Mouse (Mus musculus) cerebellum, adult 9-10 months (tissue): Measurements from ENCODE around the gene Gm49405.
"Not testable (repeated sequence)": the region's sequence is repeated elsewhere in the genome, so short reads cannot be mapped to it uniquely, and the experiment has no call there.

Experiments
- DNase-seq: peaks from one replicate; pipeline ENCODE4 v3.0.0; 2022

Gene Gm49405

GRCm38 (mm10) chr19:4000119-4000900 lies at the start of gene Gm49405, which contains the start of gene Nudt8:
Gm49405 (plus strand) TSS chr19:4000626.
Nudt8 (plus strand) TSS chr19:4000580.
- DNase-seq: peak; percentile 99

DNA sequence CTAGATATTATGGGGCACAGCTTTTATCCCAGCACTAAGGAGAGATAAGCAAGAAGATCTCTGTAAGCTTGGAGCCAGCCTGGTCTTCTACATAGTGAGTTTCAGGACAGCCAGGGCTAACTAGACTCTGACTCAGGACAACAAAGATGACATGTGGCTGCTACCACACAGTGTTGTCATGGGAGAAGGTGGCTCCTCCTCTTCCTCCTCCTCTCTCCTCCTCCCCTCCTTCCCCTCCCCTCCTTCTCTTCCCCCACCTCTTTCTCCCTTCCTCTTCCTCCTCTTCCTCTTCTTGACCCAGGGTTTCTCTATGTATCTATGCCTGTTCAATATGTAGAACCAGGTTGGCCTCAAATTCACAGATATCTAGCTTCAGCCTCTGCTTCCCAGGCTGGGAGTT lies 49.0 kb upstream of the Gm49405 start:
- no peak for DNase-seq

DNA sequence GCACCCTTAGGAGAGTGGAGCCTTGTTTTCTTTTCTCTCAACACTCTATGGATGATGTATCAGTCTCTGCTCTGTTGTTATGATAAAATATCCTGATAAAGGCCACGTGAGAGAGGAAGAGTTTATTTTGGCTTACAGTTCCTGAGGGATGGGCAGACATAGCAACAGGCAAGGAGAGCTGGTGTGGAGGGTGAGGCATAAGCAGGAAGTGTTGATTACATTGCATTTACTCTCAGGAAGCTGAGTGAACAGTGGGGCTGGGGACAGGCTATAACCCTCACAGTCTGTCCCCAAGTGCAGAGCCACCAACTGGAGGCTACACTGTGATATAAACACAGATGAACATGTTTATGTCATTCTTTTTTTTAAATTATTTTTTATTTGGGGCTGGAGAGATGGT lies 48.3 kb upstream of the Gm49405 start:
- DNase-seq: no peak

- no peak for DNase-seq
These were observed 45.4 kb upstream of the Gm49405 start for GRCm38 (mm10) chr19:3955033-3955432.

- no peak for DNase-seq
These were observed 44.6 kb upstream of the Gm49405 start for GRCm38 (mm10) chr19:3955804-3956203.

DNA sequence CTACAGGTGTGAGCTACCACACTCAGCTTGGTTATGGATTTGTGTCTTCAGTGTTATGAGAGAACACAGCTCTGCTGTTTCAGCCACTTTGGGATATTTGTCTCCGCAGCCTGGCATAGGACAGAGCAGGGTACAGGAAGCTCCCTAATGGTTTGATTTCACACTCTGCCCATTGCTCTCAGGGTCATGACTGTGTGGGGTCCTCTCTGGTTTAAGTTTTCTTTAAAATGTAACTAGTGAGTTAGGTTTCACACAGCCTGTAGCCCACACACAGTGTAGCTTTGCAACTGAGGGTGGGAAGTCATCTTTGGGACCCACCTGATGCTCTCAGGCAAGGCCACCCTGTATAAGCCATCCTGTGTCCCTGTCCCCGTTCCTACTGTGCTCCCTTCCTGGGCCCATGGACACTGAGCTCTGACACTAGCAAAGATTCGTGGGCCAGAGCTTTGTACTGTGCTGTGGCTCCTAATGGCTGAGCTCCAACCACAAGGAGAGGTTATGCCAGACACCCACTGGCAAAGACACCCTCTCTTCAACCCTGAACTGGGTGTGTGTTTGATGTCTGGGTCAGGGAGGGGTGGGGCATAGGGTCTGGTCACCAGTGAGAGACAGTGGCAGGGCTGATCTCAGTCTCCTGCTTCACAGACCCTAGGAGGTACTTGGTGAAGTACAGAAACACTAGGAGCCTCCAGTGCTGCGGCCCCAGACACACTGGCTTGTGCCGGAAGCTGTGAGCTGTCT lies 43.0 kb upstream of the Gm49405 start:
- DNase-seq: not testable (repeated sequence)

DNA sequence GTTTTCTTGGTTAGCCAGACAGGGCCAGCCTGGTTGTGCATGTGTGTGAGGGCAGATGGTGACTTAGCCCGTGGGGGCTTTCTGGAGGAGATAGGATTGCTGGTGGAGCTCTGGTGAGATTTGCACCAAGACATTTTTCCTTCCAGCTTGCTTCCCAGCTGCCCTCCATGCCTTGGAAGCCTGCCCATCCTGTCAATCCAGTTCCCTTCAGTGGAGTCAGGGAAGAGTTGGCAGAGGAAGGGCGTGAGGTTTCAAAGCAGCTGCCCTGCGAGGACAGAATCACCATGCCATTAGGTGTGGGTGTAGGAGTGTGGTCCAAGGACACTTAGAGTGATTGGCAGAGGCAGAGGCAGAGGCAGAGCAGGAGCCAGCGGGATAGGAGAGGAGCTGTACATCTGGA lies 42.0 kb upstream of the Gm49405 start, which contains the start of gene Aldh3b3:
Aldh3b3 (plus strand) TSS at position 176 of the 400 bp plus-strand sequence.
- no peak for DNase-seq

- no peak for DNase-seq
These were observed 41.4 kb upstream of the Gm49405 start for GRCm38 (mm10) chr19:3959030-3959429.

DNA sequence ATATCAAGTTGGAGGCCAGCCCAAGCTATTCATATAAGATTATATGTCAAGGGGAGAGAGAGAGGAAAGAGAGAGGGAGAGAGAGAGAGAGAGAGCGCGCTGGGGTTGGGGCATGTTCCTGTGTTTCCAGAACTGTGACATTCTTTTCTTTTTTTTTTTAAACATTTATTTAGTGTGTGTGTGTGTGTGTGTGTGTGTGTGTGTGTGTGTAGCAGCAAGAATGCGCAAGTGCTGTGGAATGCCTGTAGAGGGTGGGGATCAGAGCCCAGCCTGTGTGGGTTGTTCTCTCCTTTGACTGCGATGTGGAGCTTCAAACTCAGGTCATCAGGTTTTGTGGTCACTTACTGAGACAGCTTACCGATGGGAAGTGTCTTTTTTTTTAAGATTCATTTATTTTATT lies 40.2 kb upstream of the Gm49405 start:
- no peak for DNase-seq

GRCm38 (mm10) chr19:3961805-3962204 lies 38.6 kb upstream of the Gm49405 start:
- not testable (repeated sequence) for DNase-seq

DNA sequence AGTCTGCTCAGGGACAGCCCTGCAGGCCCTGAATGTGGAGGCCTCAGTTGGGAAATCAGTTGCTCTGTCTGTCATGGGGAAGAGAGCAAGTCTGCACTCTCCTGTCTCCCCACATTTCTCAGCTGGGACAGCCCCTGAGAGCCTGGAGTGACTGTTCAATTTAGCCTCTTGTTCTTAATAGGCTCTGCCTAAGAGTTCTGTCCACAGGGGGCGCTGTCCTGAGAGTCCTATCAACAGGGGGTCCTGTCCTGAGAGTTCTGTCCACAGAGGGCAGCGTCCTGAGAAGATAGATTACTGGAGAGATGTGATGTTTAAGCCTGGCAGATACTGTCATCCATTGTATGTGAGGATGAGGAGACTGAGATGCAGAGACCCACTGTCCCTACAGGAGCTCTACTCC lies 38.0 kb upstream of the Gm49405 start:
- DNase-seq: no peak

GRCm38 (mm10) chr19:3964030-3964429 lies 36.4 kb upstream of the Gm49405 start:
- no peak for DNase-seq

DNA sequence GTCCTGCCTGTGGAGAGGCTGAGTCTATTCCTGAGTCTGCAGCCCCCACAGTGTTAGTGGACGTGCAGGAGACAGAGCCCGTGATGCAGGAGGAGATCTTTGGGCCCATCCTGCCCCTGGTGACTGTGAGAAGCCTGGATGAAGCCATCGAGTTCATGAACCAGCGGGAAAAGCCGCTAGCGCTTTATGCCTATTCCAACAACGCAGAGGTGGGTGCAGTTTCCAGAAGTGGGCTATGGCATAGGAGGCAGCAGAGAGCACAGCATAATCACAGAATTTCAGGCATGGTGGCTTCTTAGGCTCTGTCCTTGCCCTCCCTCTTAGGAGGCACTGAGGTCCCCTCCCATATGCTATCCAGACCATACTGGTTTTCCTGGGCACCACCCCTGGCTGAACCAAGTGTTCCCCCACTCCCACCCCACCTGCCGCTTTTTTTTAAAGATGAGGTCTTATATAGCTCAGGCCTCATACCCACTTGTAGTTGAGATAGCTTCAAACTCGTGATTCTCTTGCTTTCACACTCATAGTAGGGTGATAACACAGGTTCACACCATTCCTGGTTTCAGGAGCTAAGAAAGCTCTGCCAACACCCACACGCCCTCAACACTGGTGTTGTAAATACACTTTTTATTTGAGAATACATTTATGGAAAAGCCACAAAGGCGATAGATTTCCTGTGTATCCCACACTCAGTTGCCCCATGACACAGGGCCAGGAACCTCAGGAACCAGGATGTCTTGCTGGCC lies 33.9 kb upstream of the Gm49405 start:
- no peak for DNase-seq

DNA sequence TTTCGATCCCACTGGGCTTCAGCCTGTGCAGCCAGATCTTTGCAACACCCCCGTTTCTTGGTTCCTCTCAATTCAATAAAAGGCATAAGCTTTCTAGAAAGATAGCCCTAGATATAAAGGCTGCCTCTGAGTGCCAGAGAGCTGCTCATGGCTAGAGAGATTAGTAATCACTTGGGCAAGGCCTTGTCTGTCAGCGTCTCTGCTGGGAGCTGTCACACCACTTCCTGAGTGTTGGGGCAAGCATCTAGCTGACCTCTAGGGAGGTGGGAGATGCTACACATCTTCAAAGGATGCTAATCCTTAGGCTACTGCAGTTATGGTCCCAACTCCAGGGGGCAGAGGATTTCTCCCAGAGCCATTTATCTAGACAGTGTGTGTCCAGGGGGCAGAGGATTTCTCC lies 33.2 kb upstream of the Gm49405 start:
- no peak for DNase-seq

GRCm38 (mm10) chr19:3972229-3972628 lies 28.2 kb upstream of the Gm49405 start, which contains the start of gene Aldh3b2:
Aldh3b2 (plus strand) TSS chr19:3972328.
- DNase-seq: no peak

GRCm38 (mm10) chr19:3974608-3975007 lies 25.8 kb upstream of the Gm49405 start:
- DNase-seq: not testable (repeated sequence)

DNA sequence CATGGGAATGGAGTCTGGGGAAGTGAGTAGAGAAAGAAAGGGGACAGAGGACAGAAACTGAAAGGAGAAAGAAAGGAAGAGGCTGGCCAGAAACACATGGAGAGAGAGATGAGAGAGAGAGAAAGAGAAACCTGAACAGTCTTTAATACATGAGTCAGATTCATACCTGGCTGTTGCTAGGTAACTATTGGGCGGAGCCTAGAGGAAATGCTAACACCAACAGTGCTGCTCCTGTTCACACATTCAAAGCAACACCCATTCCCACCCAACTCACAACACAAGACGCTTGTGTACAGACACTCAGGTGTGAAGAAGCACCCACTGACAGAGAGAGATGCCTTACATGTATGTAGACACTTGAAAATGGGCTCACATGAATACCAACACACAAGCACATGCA lies 24.6 kb upstream of the Gm49405 start:
- no peak for DNase-seq

DNA sequence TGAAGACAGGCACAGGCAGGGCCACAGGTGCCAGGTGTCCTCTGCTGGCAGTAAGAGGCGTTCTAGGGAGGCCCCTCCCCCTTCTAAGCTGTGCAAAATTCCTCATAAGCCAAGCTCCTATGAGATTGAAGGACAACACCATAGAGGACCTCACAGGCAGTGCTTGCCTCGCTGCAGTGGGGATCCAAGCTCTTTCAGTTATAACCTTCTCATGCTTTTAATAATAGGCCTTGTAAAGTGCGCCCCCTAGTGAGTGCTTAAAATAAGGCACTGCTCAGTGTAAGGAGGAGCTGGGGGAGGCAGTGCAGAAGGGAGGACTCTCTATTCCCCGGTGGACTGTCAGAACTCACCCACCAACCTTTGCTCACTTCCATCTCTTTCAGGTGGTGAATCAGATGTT lies 20.1 kb upstream of the Gm49405 start:
- peak; percentile 91 for DNase-seq

- DNase-seq: no peak
These were observed 19.5 kb upstream of the Gm49405 start for GRCm38 (mm10) chr19:3980917-3981316.

DNA sequence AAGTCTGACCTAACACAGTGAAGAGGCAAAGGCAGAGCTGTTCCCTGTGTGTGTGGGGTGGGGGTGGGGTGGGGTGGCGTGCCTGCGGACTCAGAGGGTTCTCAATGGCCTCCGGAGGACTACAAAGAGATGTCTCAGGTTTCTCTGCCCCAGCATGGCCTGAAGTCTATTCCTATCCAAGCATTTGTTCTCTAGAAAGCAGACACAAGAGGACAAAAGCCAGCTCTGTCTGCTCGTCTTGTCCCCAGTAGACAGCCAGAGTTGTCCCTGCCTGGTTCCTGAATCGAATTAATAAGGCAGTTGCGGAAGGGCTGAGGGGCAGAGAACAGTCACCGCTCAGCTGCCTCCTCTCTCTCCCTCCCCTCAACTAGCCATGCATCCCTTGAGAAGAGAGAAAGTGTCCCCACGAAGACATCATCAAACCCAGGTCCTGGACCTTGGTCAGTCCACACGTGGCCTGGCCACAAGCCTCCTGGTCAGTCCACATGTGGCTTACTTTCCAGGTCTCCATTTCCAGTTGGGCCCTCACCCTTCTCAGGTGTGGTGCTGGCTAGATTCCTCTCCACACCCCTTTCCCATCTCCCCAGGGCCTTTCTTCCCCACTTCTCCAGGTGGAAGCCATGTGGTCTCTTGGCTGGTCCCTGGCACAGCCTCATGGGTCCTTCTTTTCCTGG lies 16.8 kb upstream of the Gm49405 start:
- no peak for DNase-seq

DNA sequence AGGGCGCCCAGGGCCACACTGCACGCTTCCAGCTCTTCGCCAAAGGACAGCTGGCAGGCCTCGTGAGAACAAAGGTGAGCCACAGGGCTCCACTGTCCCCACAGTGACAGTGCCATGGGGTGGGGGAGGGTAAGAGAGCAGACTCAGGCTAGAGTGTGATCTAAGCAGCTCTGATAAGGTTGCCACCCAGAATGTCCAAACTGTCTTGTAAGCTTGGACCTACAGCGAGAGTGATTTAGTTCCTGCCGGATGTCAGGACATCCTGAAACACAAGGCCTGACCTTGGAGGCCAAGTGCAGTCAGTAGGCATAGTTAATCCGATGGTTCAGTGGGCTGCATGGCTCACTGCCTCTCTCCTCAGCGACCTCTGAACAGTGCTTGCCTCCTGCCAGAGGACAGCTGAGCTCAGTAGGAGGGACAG lies 15.2 kb upstream of the Gm49405 start:
- DNase-seq: no peak

DNA sequence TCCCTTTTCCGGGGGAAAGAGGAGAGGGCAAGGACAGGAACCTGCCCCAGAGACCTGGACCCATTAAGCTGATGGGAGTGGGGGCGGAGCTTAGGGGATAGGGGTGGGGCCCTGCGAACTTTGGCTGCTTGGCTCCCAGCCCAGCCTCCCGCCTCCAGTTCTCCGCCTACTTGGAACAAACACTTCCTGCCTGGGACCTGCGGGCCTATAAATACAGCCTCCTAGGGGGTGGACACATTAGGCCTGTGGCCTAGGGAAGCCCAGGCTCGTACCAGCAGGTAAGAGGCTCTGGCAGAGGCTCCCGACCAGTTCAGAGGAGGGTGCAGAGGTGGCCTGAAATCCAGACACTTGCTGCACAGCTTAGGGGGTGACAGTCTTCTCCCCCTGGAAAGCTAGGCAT lies 14.1 kb upstream of the Gm49405 start, which contains the start of gene Acy3:
Acy3 (plus strand) TSS at position 237 of the 400 bp plus-strand sequence.
- no peak for DNase-seq

DNA sequence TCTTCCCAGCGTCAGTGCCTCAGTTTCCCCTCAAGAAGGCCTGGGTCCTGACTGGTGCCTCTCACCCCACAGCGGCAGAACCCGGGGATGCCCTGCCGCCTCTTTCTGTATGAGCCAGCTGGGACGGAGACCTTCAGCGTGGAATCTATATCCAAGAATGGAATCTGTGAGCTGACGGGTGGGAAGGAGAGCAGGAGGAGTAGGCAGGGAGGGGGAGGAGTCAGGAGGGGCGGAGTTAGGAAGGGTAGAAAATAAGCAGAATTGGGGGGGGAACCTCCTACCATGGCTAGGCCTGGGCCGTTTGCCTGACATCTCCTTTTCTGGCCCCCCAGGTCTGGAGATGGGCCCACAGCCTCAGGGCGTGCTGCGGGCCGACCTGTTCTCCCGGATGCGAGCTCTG lies 12.4 kb upstream of the Gm49405 start:
- no peak for DNase-seq
